Mouse (Mus musculus) lung, embryonic 14.5 days (tissue): ENCODE results near the gene Gpr89. TPM values are rescaled to one million over a fixed set of nuclear protein-coding genes. Genes with fewer than 3 reads are reported as not detected.

Source experiments
- ATAC-seq: fragments of 200-750 bp; cut with Nextera tagmentation; 2 replicates; pipeline ENCODE4 v1.8.0; 2017; ENCODE audit warnings: mild to moderate bottlenecking, moderate TSS enrichment, moderate library complexity; ENCODE audit not compliant: insufficient read depth
- DNase-seq: peaks from one replicate; pipeline ENCODE4 v3.0.0-alpha.2; 2015
- H3K27ac ChIP-seq: fragments of 300-500 bp; sonication (generic); 2 replicates; pipeline ENCODE4 v1.5.1; 2014; ENCODE audit warnings: low read depth, mild to moderate bottlenecking, moderate library complexity
- H3K27me3 ChIP-seq: fragments of 300-500 bp; sonication (generic); 2 replicates; pipeline ENCODE4 v1.6.1; 2014; ENCODE audit warnings: low read length, control low read depth; ENCODE audit not compliant: insufficient read depth
- H3K36me3 ChIP-seq: fragments of 300-500 bp; sonication (generic); 2 replicates; pipeline ENCODE4 v1.6.1; 2014; ENCODE audit warnings: control low read depth; ENCODE audit not compliant: insufficient read depth
- H3K4me1 ChIP-seq: fragments of 300-500 bp; sonication (generic); 2 replicates; pipeline ENCODE4 v1.6.1; 2014; ENCODE audit warnings: antibody characterized with exemption, control low read depth; ENCODE audit not compliant: insufficient read depth
- H3K4me2 ChIP-seq: fragments of 300-500 bp; sonication (generic); 2 replicates; pipeline ENCODE4 v1.6.1; 2014; ENCODE audit warnings: mild to moderate bottlenecking
- H3K4me3 ChIP-seq: fragments of 300-500 bp; sonication (generic); 2 replicates; pipeline ENCODE4 v1.5.1; 2014; ENCODE audit warnings: low read depth, low read length
- H3K9ac ChIP-seq: fragments of 300-500 bp; sonication (generic); 2 replicates; pipeline ENCODE4 v1.6.1; 2014
- H3K9me3 ChIP-seq: fragments of 300-500 bp; sonication (generic); 2 replicates; pipeline ENCODE4 v1.6.1; 2016; ENCODE audit warnings: low read depth, low read length, control low read depth
- CTCF ChIP-seq: IDR thresholded peaks from 2 replicates; pipeline ENCODE4 v1.5.1; 2016; ENCODE audit warnings: antibody characterized with exemption, low read depth
- WGBS: fragments of 180-500 bp; shearing (Covaris S2); extraction: QIAGEN DNeasy Blood & Tissue Kit; methylation state at CpG from one replicate; pipeline ENCODE4 v1.1.7; 2014; 5-methylcytosine and 5-hydroxymethylcytosine counted together
- polyA plus RNA-seq: library from polyadenylated mRNA; unstranded; fragments of >200 nt; fragmentation: Nextera tagmentation; extraction: Ambion mirVana; gene quantifications from 2 replicates; pipeline ENCODE4 v1.2.1, GENCODE M21; 2014

Gene Gpr89
- polyA plus RNA-seq, 1 experiment from 2014 or later = 35.4 TPM

- H3K27ac ChIP-seq = no peak overlapping the region
- no peak overlapping the region for H3K4me2 ChIP-seq
- no peaks in the 10 kb centered on the region for H3K4me1 ChIP-seq
- H3K9ac ChIP-seq = no peak overlapping the region
- H3K9me3 ChIP-seq = no peaks in the 10 kb centered on the region
- H3K27me3 ChIP-seq = no peaks in the 10 kb centered on the region
- WGBS = 91% methylated on average over 14 of the region's 14 CpGs
- TF ChIP-seq CTCF = no peak
- H3K4me3 ChIP-seq = no peak overlapping the region
- peaks cover 46% of the 10 kb centered on the region; the same call in 1 of the 2 replicates for H3K36me3 ChIP-seq
- ATAC-seq (no peak), DNase-seq (no peak)
These were observed 22.9 kb downstream of the Gpr89 start for GRCm38 (mm10) chr3:96882061-96882849.

DNA sequence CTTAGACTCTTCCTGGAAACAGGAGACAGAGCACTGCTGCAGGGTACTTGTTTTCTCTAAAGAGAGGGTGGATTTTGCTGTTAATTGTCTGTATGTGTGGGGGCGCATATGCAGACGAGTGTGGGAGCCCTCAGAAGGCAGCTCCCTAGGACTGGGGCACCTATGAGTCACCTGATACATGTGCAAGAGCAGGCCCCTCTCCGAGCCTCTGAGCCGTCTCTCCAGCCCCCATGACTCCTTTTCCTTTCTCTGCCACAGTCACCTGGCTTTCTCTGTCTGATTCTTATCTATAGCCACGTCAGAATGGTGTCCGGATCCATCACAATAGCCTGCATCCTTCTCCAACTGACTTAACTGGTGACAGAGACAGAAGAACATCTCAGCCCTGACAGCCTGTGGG lies 23.6 kb downstream of the Gpr89 start:
- DNase-seq (no peak), ATAC-seq (no peak)
- Histone ChIP-seq H3K36me3 (peaks cover 45% of the 10 kb centered on the region; the same call in 1 of the 2 replicates), H3K4me3 (no peak overlapping the region), H3K9ac (no peak overlapping the region), H3K27ac (no peak overlapping the region), H3K9me3 (no peaks in the 10 kb centered on the region), H3K27me3 (no peaks in the 10 kb centered on the region), H3K4me2 (no peak overlapping the region), H3K4me1 (no peaks in the 10 kb centered on the region)
- TF ChIP-seq CTCF = no peak
- WGBS = 73% methylated on average over 6 of the region's 6 CpGs

- no peak for ATAC-seq
- Histone ChIP-seq H3K4me2 (no peak overlapping the region), H3K27ac (no peak overlapping the region), H3K27me3 (no peaks in the 10 kb centered on the region), H3K9ac (no peak overlapping the region), H3K4me3 (no peak overlapping the region), H3K9me3 (no peaks in the 10 kb centered on the region), H3K36me3 (peaks cover 44% of the 10 kb centered on the region; the same call in 1 of the 2 replicates), H3K4me1 (no peaks in the 10 kb centered on the region)
- TF ChIP-seq CTCF = no peak
- no peak for DNase-seq
- WGBS = 82% methylated on average over 4 of the region's 4 CpGs
These were observed 24.8 kb downstream of the Gpr89 start for GRCm38 (mm10) chr3:96880385-96880784.

GRCm38 (mm10) chr3:96879536-96879935 lies 25.6 kb downstream of the Gpr89 start:
- no peak for DNase-seq
- Histone ChIP-seq H3K9ac (no peak overlapping the region), H3K4me2 (no peak overlapping the region), H3K9me3 (no peaks in the 10 kb centered on the region), H3K36me3 (peaks cover 44% of the 10 kb centered on the region), H3K4me3 (no peak overlapping the region), H3K4me1 (no peaks in the 10 kb centered on the region), H3K27ac (no peak overlapping the region), H3K27me3 (no peaks in the 10 kb centered on the region)
- WGBS = 88% methylated on average over 9 of the region's 9 CpGs
- TF ChIP-seq CTCF = no peak
- ATAC-seq = no peak

- no peak for ATAC-seq
- H3K27ac ChIP-seq = no peak overlapping the region
- WGBS = 31% methylated on average over 7 of the region's 7 CpGs
These were observed 30.2 kb downstream of the Gpr89 start for GRCm38 (mm10) chr3:96874808-96875571.

GRCm38 (mm10) chr3:96872501-96872900 lies 32.6 kb downstream of the Gpr89 start:
- Histone ChIP-seq H3K4me2 (no peak overlapping the region), H3K9ac (no peak overlapping the region), H3K4me3 (no peak overlapping the region), H3K27ac (no peak overlapping the region), H3K27me3 (no peaks in the 10 kb centered on the region), H3K4me1 (no peaks in the 10 kb centered on the region), H3K9me3 (no peaks in the 10 kb centered on the region), H3K36me3 (peaks cover 63% of the 10 kb centered on the region)
- TF ChIP-seq CTCF = no peak
- DNase-seq = no peak
- WGBS = 94% methylated on average over 8 of the region's 8 CpGs
- ATAC-seq = no peak

More at GRCm38 (mm10) chr3:96874808-96875571, 30.2 kb downstream of the Gpr89 start:
- DNase-seq = no peak
- Histone ChIP-seq H3K9ac (no peak overlapping the region), H3K9me3 (no peaks in the 10 kb centered on the region), H3K36me3 (peaks cover 49% of the 10 kb centered on the region), H3K27me3 (no peaks in the 10 kb centered on the region), H3K4me1 (no peaks in the 10 kb centered on the region), H3K4me3 (no peak overlapping the region), H3K4me2 (no peak overlapping the region)
- no peak for TF ChIP-seq CTCF

GRCm38 (mm10) chr3:96871070-96871469 lies 34.1 kb downstream of the Gpr89 start:
- no peak for TF ChIP-seq CTCF
- Histone ChIP-seq H3K27me3 (no peaks in the 10 kb centered on the region), H3K9me3 (no peaks in the 10 kb centered on the region), H3K36me3 (peaks cover 60% of the 10 kb centered on the region), H3K4me2 (no peak overlapping the region), H3K4me3 (no peak overlapping the region), H3K27ac (no peak overlapping the region), H3K9ac (no peak overlapping the region), H3K4me1 (no peaks in the 10 kb centered on the region)
- DNase-seq (no peak), ATAC-seq (no peak)
- 86% methylated on average over 8 of the region's 8 CpGs for WGBS
